Mouse (Mus musculus): ENCODE results near the gene Olfr67.

GRCm38 (mm10) chr7:103811223-103811845 is 19.7 kb upstream of the Olfr67 start:
- TF ChIP-seq POLR2A (IDR thresholded peaks at IDR 0.05; ENCODE audit: low read depth, low read length) = no peak
- no peak for TF ChIP-seq CTCF (IDR thresholded peaks at IDR 0.05; ENCODE audit: extremely low read depth, insufficient read depth, insufficient read length, insufficient replicate concordance)

All from spleen, adult 2 months (tissue).